Mouse (Mus musculus): ENCODE data around the gene Uap1l1. TPM values are rescaled to one million over a fixed set of nuclear protein-coding genes. Genes with fewer than 3 reads are reported as not detected.

The Uap1l1 gene
- polyA plus RNA-seq, 1 experiment from 2014 or later, result 9.9 TPM

- Histone ChIP-seq H3K4me2 (peak overlapping the region; percentile 90), H3K4me3 (peak overlapping the region; percentile 82), H3K4me1 (peaks cover 19% of the 10 kb centered on the region), H3K27me3 (no peaks in the 10 kb centered on the region), H3K9ac (peak overlapping the region; percentile 94), H3K27ac (no peak overlapping the region), H3K9me3 (no peaks in the 10 kb centered on the region), H3K36me3 (peaks cover 48% of the 10 kb centered on the region)
- 77% methylated on average over 2 of the region's 2 CpGs for WGBS
- no peak for ATAC-seq (ENCODE audit: insufficient number of reproducible peaks, insufficient read depth, low FRiP score, low TSS enrichment, low read depth)
Measured at GRCm38 (mm10) chr2:25333569-25333968, 31.9 kb downstream of the Uap1l1 start.

DNA sequence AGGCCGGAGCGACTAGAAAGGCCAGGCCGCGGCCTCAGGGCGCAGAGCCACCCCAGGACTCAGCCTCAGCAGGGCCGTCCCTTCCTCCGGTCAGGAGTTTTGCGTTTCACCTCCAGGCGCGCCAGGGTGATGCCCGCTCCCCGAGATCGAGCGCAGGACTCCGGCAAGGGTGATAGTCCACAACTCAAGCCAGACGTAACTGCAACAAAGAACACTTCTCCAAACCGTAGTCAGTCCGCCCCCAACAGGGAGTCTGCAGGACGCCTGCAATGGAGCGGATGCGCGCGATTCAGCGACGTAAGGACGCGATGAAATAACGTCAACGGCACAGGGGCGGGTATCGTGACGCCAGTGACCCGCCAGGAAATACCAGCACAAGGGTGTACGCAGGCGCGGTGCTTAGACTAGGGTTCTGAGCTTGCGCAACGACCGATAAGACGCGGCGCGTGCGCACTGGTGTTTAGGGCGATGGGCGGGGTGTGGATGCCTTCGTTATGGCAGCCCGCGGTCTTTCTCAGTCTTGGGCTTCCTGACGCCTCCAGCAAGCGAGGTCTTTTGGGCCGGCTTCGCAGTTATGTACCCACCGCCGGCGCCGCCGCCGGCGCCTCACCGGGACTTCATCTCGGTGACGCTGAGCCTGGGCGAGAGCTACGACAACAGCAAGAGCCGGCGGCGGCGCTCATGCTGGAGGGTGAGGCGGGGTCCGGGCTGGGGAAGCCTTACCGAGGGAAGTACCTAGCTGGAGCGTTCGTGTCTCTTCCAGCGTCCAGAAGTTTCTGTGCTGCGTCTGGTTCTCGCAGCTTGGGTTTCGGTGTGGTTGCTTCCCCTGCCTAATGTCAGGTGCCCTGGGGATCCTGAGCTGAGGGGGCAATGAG is 33.0 kb downstream of the Uap1l1 start, which contains the start of gene Man1b1:
TSS of gene Man1b1 (plus strand) at position 53 of the 875 bp plus-strand sequence.
- WGBS, result under 1% methylated on average over 78 of the region's 78 CpGs

GRCm38 (mm10) chr2:25331470-25331869 is 34.0 kb downstream of the Uap1l1 start:
- H3K9me3 ChIP-seq, result no peaks in the 10 kb centered on the region
- WGBS, result 67% methylated on average over 9 of the region's 9 CpGs
- peaks cover 2% of the 10 kb centered on the region; the same call in 1 of the 2 replicates for H3K27me3 ChIP-seq

More for the DNA sequence above, 33.0 kb downstream of the Uap1l1 start, which contains the start of gene Man1b1:
- peak within 1 kb of the TSS; percentile 87 for H3K27ac ChIP-seq
- peaks cover 37% of the 10 kb centered on the region for H3K36me3 ChIP-seq
- H3K4me2 ChIP-seq, result peak within 1 kb of the TSS; percentile 90
- peak within 1 kb of the TSS; percentile 82 for H3K4me3 ChIP-seq
- peak within 1 kb of the TSS; percentile 94 for H3K9ac ChIP-seq
- no peaks in the 10 kb centered on the region for H3K27me3 ChIP-seq
- H3K4me1 ChIP-seq, result peaks cover 19% of the 10 kb centered on the region
- peak; percentile 95 for ATAC-seq (ENCODE audit: insufficient number of reproducible peaks, insufficient read depth, low FRiP score, low TSS enrichment, low read depth)
- no peaks in the 10 kb centered on the region for H3K9me3 ChIP-seq

GRCm38 (mm10) chr2:25328440-25328839 is 37.0 kb downstream of the Uap1l1 start:
- H3K9ac ChIP-seq, result no peak overlapping the region
- H3K4me3 ChIP-seq, result no peak overlapping the region
- peaks cover 3% of the 10 kb centered on the region; the same call in 1 of the 2 replicates for H3K27me3 ChIP-seq
- H3K36me3 ChIP-seq, result no peaks in the 10 kb centered on the region
- no peaks in the 10 kb centered on the region for H3K9me3 ChIP-seq
- H3K27ac ChIP-seq, result no peak overlapping the region
- peaks cover 12% of the 10 kb centered on the region for H3K4me1 ChIP-seq
- H3K4me2 ChIP-seq, result no peak overlapping the region
- WGBS, result 37% methylated on average over 7 of the region's 7 CpGs
- no peak for ATAC-seq (ENCODE audit: insufficient number of reproducible peaks, insufficient read depth, low FRiP score, low TSS enrichment, low read depth)

More at GRCm38 (mm10) chr2:25331470-25331869, 34.0 kb downstream of the Uap1l1 start:
- no peak overlapping the region for H3K27ac ChIP-seq
- H3K36me3 ChIP-seq, result peaks cover 27% of the 10 kb centered on the region
- peak overlapping the region; percentile 90 for H3K4me2 ChIP-seq
- peaks cover 19% of the 10 kb centered on the region for H3K4me1 ChIP-seq
- H3K9ac ChIP-seq, result peak overlapping the region; percentile 94
- H3K4me3 ChIP-seq, result peak overlapping the region; percentile 82
- ATAC-seq (ENCODE audit: insufficient number of reproducible peaks, insufficient read depth, low FRiP score, low TSS enrichment, low read depth), result no peak

DNA sequence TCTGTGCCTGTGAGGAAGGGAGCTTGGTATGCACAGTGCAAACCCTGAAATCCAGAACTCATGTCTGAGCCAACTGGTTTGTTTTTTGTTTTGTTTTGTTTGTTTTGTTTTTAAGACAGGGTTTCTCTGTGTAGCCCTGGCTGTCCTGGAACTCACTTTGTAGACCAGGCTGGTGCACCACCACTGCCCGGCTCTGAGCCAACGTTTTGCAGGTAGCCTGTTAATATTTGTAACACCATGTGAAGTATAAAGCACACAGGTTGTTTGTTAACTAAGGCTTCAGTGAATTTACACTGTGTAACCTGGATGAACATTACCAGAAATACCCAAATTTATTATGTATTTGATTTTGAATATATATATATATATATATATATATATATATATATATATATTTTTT is 39.4 kb downstream of the Uap1l1 start:
- Histone ChIP-seq H3K4me2 (no peak overlapping the region), H3K27ac (no peak overlapping the region), H3K36me3 (no peaks in the 10 kb centered on the region), H3K4me1 (peaks cover under 1% of the 10 kb centered on the region), H3K4me3 (no peak overlapping the region), H3K9me3 (no peaks in the 10 kb centered on the region), H3K9ac (no peak overlapping the region), H3K27me3 (peaks cover 5% of the 10 kb centered on the region)
- no peak for ATAC-seq (ENCODE audit: insufficient number of reproducible peaks, insufficient read depth, low FRiP score, low TSS enrichment, low read depth)
- 63% methylated on average over 2 of the region's 2 CpGs for WGBS

DNA sequence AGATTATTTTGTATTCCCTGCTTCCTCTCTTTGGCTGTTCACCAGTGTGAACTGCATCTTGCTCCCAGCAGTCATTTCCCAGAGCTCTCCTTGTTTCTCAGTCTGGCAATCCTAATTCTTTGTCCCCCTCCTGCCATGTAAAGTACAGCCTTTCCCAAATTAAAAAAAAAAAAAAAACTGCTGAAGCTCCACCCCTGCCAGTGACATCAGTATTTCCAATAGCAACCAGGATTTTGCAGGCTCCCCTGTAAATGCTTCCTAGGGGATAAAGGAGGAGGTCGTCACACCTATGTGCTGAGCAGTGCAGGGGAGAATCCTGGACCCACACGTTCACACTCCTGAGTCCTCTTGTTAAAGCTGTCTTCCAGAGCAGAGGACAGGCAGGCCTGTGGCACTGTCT is 45.4 kb downstream of the Uap1l1 start:
- Histone ChIP-seq H3K4me3 (no peak overlapping the region), H3K4me2 (no peak overlapping the region), H3K36me3 (no peaks in the 10 kb centered on the region), H3K27me3 (peaks cover 61% of the 10 kb centered on the region), H3K4me1 (peaks cover 4% of the 10 kb centered on the region), H3K9ac (no peak overlapping the region), H3K9me3 (no peaks in the 10 kb centered on the region), H3K27ac (no peak overlapping the region)
- ATAC-seq (ENCODE audit: insufficient number of reproducible peaks, insufficient read depth, low FRiP score, low TSS enrichment, low read depth), result no peak
- WGBS, result 32% methylated on average over 2 of the region's 2 CpGs

GRCm38 (mm10) chr2:25318971-25319773 is 46.3 kb downstream of the Uap1l1 start, which contains the start of gene Grin1:
Gene Grin1, minus strand, starts transcription at chr2:25319187.
- no peak for ATAC-seq (ENCODE audit: insufficient number of reproducible peaks, insufficient read depth, low FRiP score, low TSS enrichment, low read depth)
- peaks cover 70% of the 10 kb centered on the region for H3K27me3 ChIP-seq
- H3K4me3 ChIP-seq, result peak within 1 kb of the TSS; percentile 36
- no peak within 1 kb of the TSS for H3K27ac ChIP-seq
- no peaks in the 10 kb centered on the region for H3K9me3 ChIP-seq
- WGBS, result 9% methylated on average over 58 of the region's 58 CpGs
- no peak within 1 kb of the TSS for H3K9ac ChIP-seq
- no peaks in the 10 kb centered on the region for H3K36me3 ChIP-seq
- H3K4me1 ChIP-seq, result peaks cover 4% of the 10 kb centered on the region
- peak within 1 kb of the TSS; percentile 68 for H3K4me2 ChIP-seq

GRCm38 (mm10) chr2:25318119-25318966 is 47.1 kb downstream of the Uap1l1 start:
- H3K9me3 ChIP-seq, result no peaks in the 10 kb centered on the region
- H3K36me3 ChIP-seq, result no peaks in the 10 kb centered on the region
- peaks cover 79% of the 10 kb centered on the region for H3K27me3 ChIP-seq
- H3K4me3 ChIP-seq, result peak overlapping the region; percentile 36
- 10% methylated on average over 31 of the region's 31 CpGs for WGBS
- no peak for ATAC-seq (ENCODE audit: insufficient number of reproducible peaks, insufficient read depth, low FRiP score, low TSS enrichment, low read depth)
- peaks cover 4% of the 10 kb centered on the region for H3K4me1 ChIP-seq
- H3K9ac ChIP-seq, result no peak overlapping the region
- H3K4me2 ChIP-seq, result peak overlapping the region; percentile 68
- H3K27ac ChIP-seq, result no peak overlapping the region

DNA sequence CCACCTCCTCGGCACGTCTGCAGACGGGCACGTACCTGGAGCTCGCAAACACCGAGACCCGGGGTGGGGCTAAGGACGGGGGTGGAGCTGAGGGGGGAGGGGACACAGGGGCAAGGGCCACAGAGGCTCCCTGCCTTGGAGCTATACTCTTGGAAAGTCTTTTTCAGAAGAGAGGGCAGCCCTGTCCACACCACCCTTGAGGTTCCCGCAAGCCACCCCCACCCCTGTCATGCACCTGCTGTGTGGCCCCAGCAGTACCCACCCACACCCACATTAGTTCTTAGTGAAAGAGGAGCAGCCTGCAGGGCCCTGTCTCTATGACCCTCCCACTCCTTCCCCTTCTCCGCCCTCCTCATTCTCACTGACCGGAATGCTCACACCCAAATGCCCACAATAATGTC is 54.0 kb downstream of the Uap1l1 start:
- no peak overlapping the region for H3K4me2 ChIP-seq
- ATAC-seq (ENCODE audit: insufficient number of reproducible peaks, insufficient read depth, low FRiP score, low TSS enrichment, low read depth), result no peak
- no peaks in the 10 kb centered on the region for H3K4me1 ChIP-seq
- no peaks in the 10 kb centered on the region for H3K36me3 ChIP-seq
- H3K9ac ChIP-seq, result no peak overlapping the region
- no peak overlapping the region for H3K27ac ChIP-seq
- no peaks in the 10 kb centered on the region for H3K9me3 ChIP-seq
- peaks cover 98% of the 10 kb centered on the region for H3K27me3 ChIP-seq
- no peak overlapping the region for H3K4me3 ChIP-seq
- WGBS, result 7% methylated on average over 11 of the region's 11 CpGs

GRCm38 (mm10) chr2:25310969-25311368 is 54.5 kb downstream of the Uap1l1 start:
- Histone ChIP-seq H3K9ac (no peak overlapping the region), H3K4me3 (no peak overlapping the region), H3K27ac (no peak overlapping the region), H3K4me1 (no peaks in the 10 kb centered on the region), H3K27me3 (peaks cover 98% of the 10 kb centered on the region), H3K9me3 (no peaks in the 10 kb centered on the region), H3K4me2 (no peak overlapping the region), H3K36me3 (no peaks in the 10 kb centered on the region)
- WGBS, result 2% methylated on average over 22 of the region's 22 CpGs
- no peak for ATAC-seq (ENCODE audit: insufficient number of reproducible peaks, insufficient read depth, low FRiP score, low TSS enrichment, low read depth)

- Histone ChIP-seq H3K9me3 (no peaks in the 10 kb centered on the region), H3K36me3 (no peaks in the 10 kb centered on the region), H3K9ac (no peak overlapping the region), H3K27ac (no peak overlapping the region), H3K4me2 (no peak overlapping the region), H3K27me3 (peaks cover 98% of the 10 kb centered on the region), H3K4me3 (no peak overlapping the region), H3K4me1 (peaks cover 5% of the 10 kb centered on the region)
- ATAC-seq (ENCODE audit: insufficient number of reproducible peaks, insufficient read depth, low FRiP score, low TSS enrichment, low read depth), result no peak
- 53% methylated on average over 10 of the region's 10 CpGs for WGBS
Measured at GRCm38 (mm10) chr2:25310180-25310579, 55.3 kb downstream of the Uap1l1 start.

All from embryonic facial prominence, embryonic 13.5 days (tissue).